Mouse (Mus musculus) embryonic facial prominence, embryonic 11.5 days (tissue): ENCODE data around the gene Gm12184. TPM values are rescaled to one million over a fixed set of nuclear protein-coding genes. Genes with fewer than 3 reads are reported as not detected.

Source experiments
- ATAC-seq: fragments of 200-750 bp; cut with Nextera tagmentation; replicated peaks from 2 replicates; pipeline ENCODE4 v1.8.0; 2017; ENCODE audit warnings: low read depth; ENCODE audit not compliant: insufficient number of reproducible peaks, low FRiP score, low TSS enrichment
- DNase-seq: peaks from one replicate; pipeline ENCODE4 v3.0.0-alpha.2; 2015; ENCODE audit warnings: low spot score
- H3K27ac ChIP-seq: fragments of 300-500 bp; sonication (generic); replicated peaks from 2 replicates; pipeline ENCODE4 v1.5.1; 2014; ENCODE audit warnings: mild to moderate bottlenecking, low read depth, low read length, control low read depth
- H3K27me3 ChIP-seq: fragments of 300-500 bp; sonication (generic); 2 replicates; pipeline ENCODE4 v1.6.1; 2014; ENCODE audit warnings: mild to moderate bottlenecking, low read length, moderate library complexity, mixed read lengths; ENCODE audit not compliant: control insufficient read depth, insufficient read depth
- H3K36me3 ChIP-seq: fragments of 300-500 bp; sonication (generic); replicated peaks from 2 replicates; pipeline ENCODE4 v1.6.1; 2014; ENCODE audit warnings: low read depth, mild to moderate bottlenecking, low read length, moderate library complexity, mixed read lengths; ENCODE audit not compliant: control insufficient read depth, insufficient read depth
- H3K4me1 ChIP-seq: fragments of 300-500 bp; sonication (generic); 2 replicates; pipeline ENCODE4 v1.6.1; 2014; ENCODE audit warnings: low read length, mixed read lengths; ENCODE audit not compliant: control insufficient read depth, insufficient read depth
- H3K4me2 ChIP-seq: fragments of 300-500 bp; sonication (generic); 2 replicates; pipeline ENCODE4 v1.6.1; 2014; ENCODE audit warnings: low read depth, mild to moderate bottlenecking, control low read depth, low read length, moderate library complexity
- H3K4me3 ChIP-seq: fragments of 300-500 bp; sonication (generic); 2 replicates; pipeline ENCODE4 v1.5.1; 2014; ENCODE audit warnings: low read depth, low read length, control low read depth
- H3K9ac ChIP-seq: fragments of 300-500 bp; sonication (generic); replicated peaks from 2 replicates; pipeline ENCODE4 v1.6.1; 2014; ENCODE audit warnings: mild to moderate bottlenecking, control low read depth, low read length
- H3K9me3 ChIP-seq: fragments of 300-500 bp; sonication (generic); replicated peaks from 2 replicates; pipeline ENCODE4 v1.6.1; 2016; ENCODE audit warnings: mild to moderate bottlenecking, low read length, inconsistent platforms, mixed read lengths; ENCODE audit not compliant: control insufficient read depth
- WGBS: fragments of 180-500 bp; shearing (Covaris S2); extraction: QIAGEN DNeasy Blood & Tissue Kit; methylation state at CpG from one replicate; pipeline ENCODE4 v1.1.7; 2014; 5-methylcytosine and 5-hydroxymethylcytosine counted together
- polyA plus RNA-seq: library from polyadenylated mRNA; unstranded; fragments of >200 nt; fragmentation: Nextera tagmentation; extraction: Ambion mirVana; gene quantifications from 2 replicates; pipeline ENCODE4 v1.2.1, GENCODE M21; 2014

The Gm12184 gene
- polyA plus RNA-seq, 1 experiment from 2014 or later, result 14.0 TPM

GRCm38 (mm10) chr11:48844309-48844708, 17.9 kb upstream of the Gm12184 start:
- WGBS, result 67% methylated on average over 6 of the region's 6 CpGs
- no peaks in the 10 kb centered on the region for H3K4me1 ChIP-seq
- H3K9ac ChIP-seq, result no peak overlapping the region
- H3K4me2 ChIP-seq, result no peak overlapping the region
- ATAC-seq, result no peak
- H3K9me3 ChIP-seq, result no peaks in the 10 kb centered on the region
- H3K27me3 ChIP-seq, result no peaks in the 10 kb centered on the region
- DNase-seq, result no peak
- no peak overlapping the region for H3K27ac ChIP-seq
- H3K36me3 ChIP-seq, result no peaks in the 10 kb centered on the region
- no peak overlapping the region for H3K4me3 ChIP-seq

- no peaks in the 10 kb centered on the region for H3K27me3 ChIP-seq
- no peaks in the 10 kb centered on the region for H3K9me3 ChIP-seq
- H3K36me3 ChIP-seq, result no peaks in the 10 kb centered on the region
- H3K4me1 ChIP-seq, result no peaks in the 10 kb centered on the region; the same call in 1 of the 2 replicates
- DNase-seq (no peak), ATAC-seq (no peak)
- no peak overlapping the region for H3K27ac ChIP-seq
- H3K9ac ChIP-seq, result no peak overlapping the region
- WGBS, result 82% methylated on average over 11 of the region's 11 CpGs
- no peak overlapping the region for H3K4me2 ChIP-seq
- no peak overlapping the region for H3K4me3 ChIP-seq
These were observed 16.7 kb upstream of the Gm12184 start for GRCm38 (mm10) chr11:48843202-48843601.

- H3K4me3 ChIP-seq, result no peak overlapping the region
These were observed 15.9 kb upstream of the Gm12184 start for GRCm38 (mm10) chr11:48842378-48842792.

GRCm38 (mm10) chr11:48841213-48841612, 14.8 kb upstream of the Gm12184 start:
- Histone ChIP-seq H3K4me2 (no peak overlapping the region), H3K9ac (no peak overlapping the region), H3K27me3 (no peaks in the 10 kb centered on the region), H3K36me3 (no peaks in the 10 kb centered on the region), H3K27ac (no peak overlapping the region), H3K4me1 (no peaks in the 10 kb centered on the region; the same call in 1 of the 2 replicates), H3K4me3 (no peak overlapping the region), H3K9me3 (no peaks in the 10 kb centered on the region)
- ATAC-seq (no peak), DNase-seq (no peak)
- WGBS, result 87% methylated on average over 5 of the region's 5 CpGs

More at GRCm38 (mm10) chr11:48842378-48842792, 15.9 kb upstream of the Gm12184 start:
- H3K9ac ChIP-seq, result no peak overlapping the region
- no peaks in the 10 kb centered on the region for H3K27me3 ChIP-seq
- H3K36me3 ChIP-seq, result no peaks in the 10 kb centered on the region
- no peaks in the 10 kb centered on the region for H3K9me3 ChIP-seq
- DNase-seq, result no peak
- no peak overlapping the region for H3K4me2 ChIP-seq
- ATAC-seq, result no peak
- no peaks in the 10 kb centered on the region; the same call in 1 of the 2 replicates for H3K4me1 ChIP-seq
- 87% methylated on average over 4 of the region's 4 CpGs for WGBS
- H3K27ac ChIP-seq, result no peak overlapping the region

GRCm38 (mm10) chr11:48840805-48841204, 14.3 kb upstream of the Gm12184 start:
- Histone ChIP-seq H3K4me2 (no peak overlapping the region), H3K9ac (no peak overlapping the region), H3K9me3 (no peaks in the 10 kb centered on the region), H3K4me3 (no peak overlapping the region), H3K4me1 (no peaks in the 10 kb centered on the region; the same call in 1 of the 2 replicates), H3K36me3 (no peaks in the 10 kb centered on the region), H3K27ac (no peak overlapping the region), H3K27me3 (no peaks in the 10 kb centered on the region)
- DNase-seq (no peak), ATAC-seq (no peak)

- 66% methylated on average over 10 of the region's 10 CpGs for WGBS
- H3K4me2 ChIP-seq, result peak overlapping the region; percentile 91
- DNase-seq (no peak), ATAC-seq (no peak)
- H3K4me1 ChIP-seq, result no peaks in the 10 kb centered on the region; the same call in 1 of the 2 replicates
- no peak overlapping the region for H3K27ac ChIP-seq
- no peak overlapping the region for H3K9ac ChIP-seq
- no peak overlapping the region for H3K4me3 ChIP-seq
- H3K27me3 ChIP-seq, result no peaks in the 10 kb centered on the region
- H3K36me3 ChIP-seq, result no peaks in the 10 kb centered on the region
- no peaks in the 10 kb centered on the region for H3K9me3 ChIP-seq
These were observed 12.6 kb upstream of the Gm12184 start for GRCm38 (mm10) chr11:48838879-48839680.

GRCm38 (mm10) chr11:48838181-48838797, 11.8 kb upstream of the Gm12184 start:
- Histone ChIP-seq H3K36me3 (no peaks in the 10 kb centered on the region), H3K27ac (no peak overlapping the region), H3K27me3 (no peaks in the 10 kb centered on the region), H3K4me2 (peak overlapping the region; percentile 91), H3K9ac (peak overlapping the region; percentile 63), H3K4me3 (peak overlapping the region; percentile 79), H3K9me3 (no peaks in the 10 kb centered on the region), H3K4me1 (no peaks in the 10 kb centered on the region; the same call in 1 of the 2 replicates)
- ATAC-seq (no peak), DNase-seq (peak; percentile 51)
- 3% methylated on average over 16 of the region's 16 CpGs for WGBS
